ENCODE assay signal across 8 mouse cellular contexts in the genomic region with DNA sequence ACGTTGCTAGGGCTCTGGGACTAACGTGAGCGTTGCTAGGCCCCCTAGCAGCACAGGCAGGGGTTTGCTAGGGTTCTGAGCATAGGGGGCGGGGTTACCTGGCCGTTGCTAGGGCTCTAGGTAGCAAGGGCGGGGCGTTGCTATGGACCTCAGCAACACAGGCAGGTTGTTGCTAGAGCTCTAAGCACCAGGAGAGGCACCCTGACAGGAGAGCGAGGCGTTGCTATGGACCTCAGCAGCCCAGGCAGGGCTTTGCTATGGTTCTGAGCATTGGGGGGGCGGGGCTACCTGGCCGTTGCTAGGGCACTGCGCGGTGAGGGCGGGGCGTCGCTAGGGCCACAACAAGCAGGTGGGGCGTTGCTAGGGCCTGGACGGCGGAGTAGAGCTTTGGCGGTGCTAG. TPM values are rescaled to one million over a fixed set of nuclear protein-coding genes. Genes with fewer than 3 reads are reported as not detected.
DNase-seq lines count a peak whose midpoint lies in the region; ATAC-seq and TF ChIP-seq lines count a peak whose summit lies in the region.

No protein-coding gene starts in this region.

- peak; percentile 37 for TF ChIP-seq CTCF in forebrain, postnatal 0 days (IDR thresholded peaks at IDR 0.05; ENCODE audit: low read depth)

- H3K9me3 ChIP-seq in forebrain, postnatal 0 days (ENCODE audit: low read length) = no peaks in the 10 kb centered on the region
- no peaks in the 10 kb centered on the region for H3K9me3 ChIP-seq in megakaryocyte, embryonic 14.5 days

- H3K36me3 ChIP-seq in forebrain, postnatal 0 days (ENCODE audit: insufficient read depth) = peaks cover 19% of the 10 kb centered on the region; the same call in 1 of the 2 replicates
- H3K36me3 ChIP-seq in megakaryocyte, embryonic 14.5 days (replicated peaks; ENCODE audit: low read length) = peaks cover 81% of the 10 kb centered on the region

- H3K4me1 ChIP-seq in forebrain, postnatal 0 days (ENCODE audit: insufficient read depth) = peaks cover 19% of the 10 kb centered on the region
- peaks cover 97% of the 10 kb centered on the region for H3K4me1 ChIP-seq in megakaryocyte, embryonic 14.5 days

- under 1% methylated on average over 20 of the region's 20 CpGs for WGBS in forebrain, postnatal 0 days

- DNase-seq in right cerebral cortex, postnatal 14 days = peak; percentile 79
- DNase-seq in right cerebral cortex, adult 18-20 months = no peak
- DNase-seq in c-Kit-positive CD71-positive TER-119-negative erythroid progenitor cells, embryonic 14.5 days (ENCODE audit: low read depth) = peak; percentile 53
- no peak for DNase-seq in forebrain, postnatal 0 days
- DNase-seq in kidney, postnatal 36 days = peak; percentile 93 to 94
- peak; percentile 84 for DNase-seq in testis, postnatal 14 days (ENCODE audit: low spot score)
- no peak for DNase-seq in layer of hippocampus, postnatal 14 days (ENCODE audit: low spot score in 2 of 2)

- H3K27ac ChIP-seq in forebrain, postnatal 0 days (ENCODE audit: low read depth, low read length) = peak overlapping the region; percentile 88

- ATAC-seq in forebrain, postnatal 0 days = no peak

- H3K4me2 ChIP-seq in forebrain, postnatal 0 days (ENCODE audit: low read depth) = peak overlapping the region; percentile 85

- no peaks in the 10 kb centered on the region for H3K27me3 ChIP-seq in forebrain, postnatal 0 days (ENCODE audit: insufficient read depth, low read length)
- H3K27me3 ChIP-seq in megakaryocyte, embryonic 14.5 days (replicated peaks) = no peaks in the 10 kb centered on the region

- H3K4me3 ChIP-seq in forebrain, postnatal 0 days (ENCODE audit: low read depth, low read length) = peak overlapping the region; percentile 63
- peak overlapping the region; percentile 92 for H3K4me3 ChIP-seq in megakaryocyte, embryonic 14.5 days (replicated peaks)

- peak overlapping the region; percentile 87 for H3K9ac ChIP-seq in forebrain, postnatal 0 days

RNA-seq across cellular contexts. Expression of a gene that starts 12.2 kb away (rescaled TPM):
- total RNA-seq in forebrain, postnatal 0 days (2014; rRNA removed) = 26.2 and 60.0 TPM in 2 replicates
- 20.3 and 25.2 TPM in 2 replicates for polyA plus RNA-seq in forebrain, postnatal 0 days (2015; fragmentation: Nextera tagmentation; extraction: Ambion mirVana)
- polyA plus RNA-seq in megakaryocyte, embryonic 14.5 days (2012; ENCODE audit: insufficient read depth, low replicate concordance) = 370 and 778 TPM in 2 replicates
- 100 to 1,000 TPM; 295 to 297 TPM for total RNA-seq in layer of hippocampus, postnatal 14 days (2021)

RNA-seq across cellular contexts. Expression of a gene that starts 15.5 kb away (rescaled TPM):
- total RNA-seq in forebrain, postnatal 0 days (2014; rRNA removed) = 0.05 TPM in 1 of 2 replicates, not detected in the other
- not detected in 2 replicates for polyA plus RNA-seq in forebrain, postnatal 0 days (2015; fragmentation: Nextera tagmentation; extraction: Ambion mirVana)
- 10.8 and 11.1 TPM in 2 replicates for polyA plus RNA-seq in megakaryocyte, embryonic 14.5 days (2012; ENCODE audit: insufficient read depth, low replicate concordance)
- 1 to 10 TPM; 1.5 TPM for total RNA-seq in layer of hippocampus, postnatal 14 days (2021)

RNA-seq across cellular contexts. Expression of a gene that starts 16.2 kb away (rescaled TPM):
- total RNA-seq in forebrain, postnatal 0 days (2014; rRNA removed) = 160 and 170 TPM in 2 replicates
- 147 and 153 TPM in 2 replicates for polyA plus RNA-seq in forebrain, postnatal 0 days (2015; fragmentation: Nextera tagmentation; extraction: Ambion mirVana)
- polyA plus RNA-seq in megakaryocyte, embryonic 14.5 days (2012; ENCODE audit: insufficient read depth, low replicate concordance) = 51.5 and 59.4 TPM in 2 replicates
- 100 to 1,000 TPM; 164 to 178 TPM for total RNA-seq in layer of hippocampus, postnatal 14 days (2021)

RNA-seq across cellular contexts. Expression of a gene that starts 32.0 kb away (rescaled TPM):
- total RNA-seq in forebrain, postnatal 0 days (2014; rRNA removed) = 33.7 and 39.9 TPM in 2 replicates
- polyA plus RNA-seq in forebrain, postnatal 0 days (2015; fragmentation: Nextera tagmentation; extraction: Ambion mirVana) = 60.4 and 61.9 TPM in 2 replicates
- polyA plus RNA-seq in megakaryocyte, embryonic 14.5 days (2012; ENCODE audit: insufficient read depth, low replicate concordance) = 99.7 and 186 TPM in 2 replicates
- 10 to 100 TPM; 47.6 to 52.2 TPM for total RNA-seq in layer of hippocampus, postnatal 14 days (2021)

RNA-seq across cellular contexts. Expression of a gene that starts 38.2 kb away (rescaled TPM):
- 450 and 499 TPM in 2 replicates for total RNA-seq in forebrain, postnatal 0 days (2014; rRNA removed)
- 632 and 673 TPM in 2 replicates for polyA plus RNA-seq in forebrain, postnatal 0 days (2015; fragmentation: Nextera tagmentation; extraction: Ambion mirVana)
- 7.8 and 38.4 TPM in 2 replicates for polyA plus RNA-seq in megakaryocyte, embryonic 14.5 days (2012; ENCODE audit: insufficient read depth, low replicate concordance)
- 100 to 1,000 TPM; 793 to 809 TPM for total RNA-seq in layer of hippocampus, postnatal 14 days (2021)

Comparison
In these comparisons a context has a peak if more than half of its experiments do, and no peak if none do; other contexts are left out.
1. DNase-seq: peak in right cerebral cortex, postnatal 14 days (single experiment), c-Kit-positive CD71-positive TER-119-negative erythroid progenitor cells, embryonic 14.5 days (single experiment), kidney, postnatal 36 days (2 of 2) and testis, postnatal 14 days (single experiment); none in right cerebral cortex, adult 18-20 months (single experiment), forebrain, postnatal 0 days (single experiment) and layer of hippocampus, postnatal 14 days (0 of 2).